Mouse (Mus musculus) ES-Bruce4 (cell line): ENCODE measurements around the gene Cntfr. TPM values are rescaled to one million over a fixed set of nuclear protein-coding genes. Genes with fewer than 3 reads are reported as not detected.
A peak's percentile ranks its signal among the peaks of the same experiment; 100 is the strongest.

Experiments used
- H3K27ac ChIP-seq: 2 replicates; pipeline ENCODE4 v1.5.1; 2012; ENCODE audit warnings: low read length, inconsistent platforms; ENCODE audit not compliant: insufficient read depth
- H3K27me3 ChIP-seq: 2 replicates; pipeline ENCODE4 v1.6.1; 2012; ENCODE audit warnings: mild to moderate bottlenecking, low read length, inconsistent platforms; ENCODE audit not compliant: control insufficient read depth, poor library complexity, insufficient read depth, severe bottlenecking
- H3K36me3 ChIP-seq: 2 replicates; pipeline ENCODE4 v1.6.1; 2012; ENCODE audit warnings: inconsistent platforms, mild to moderate bottlenecking, low read length, moderate library complexity; ENCODE audit not compliant: control insufficient read depth, poor library complexity, insufficient read depth, severe bottlenecking
- H3K4me1 ChIP-seq: one replicate; pipeline ENCODE4 v1.8.1; 2011; ENCODE audit warnings: low read length; ENCODE audit not compliant: control insufficient read depth, insufficient read depth
- H3K4me3 ChIP-seq: 2 replicates; pipeline ENCODE4 v1.5.1; 2011; ENCODE audit warnings: low read depth, mild to moderate bottlenecking, low read length
- H3K9ac ChIP-seq: 2 replicates; pipeline ENCODE4 v1.6.1; 2012; ENCODE audit warnings: low read depth, mild to moderate bottlenecking, inconsistent platforms; ENCODE audit not compliant: poor library complexity, severe bottlenecking
- H3K9me3 ChIP-seq: replicated peaks from 2 replicates; pipeline ENCODE4 v1.6.1; 2012; ENCODE audit warnings: mild to moderate bottlenecking, low read length, inconsistent platforms; ENCODE audit not compliant: control insufficient read depth, poor library complexity, insufficient read depth, severe bottlenecking
- CTCF ChIP-seq: IDR thresholded peaks from one replicate; pipeline ENCODE4 v1.8.1; 2011; ENCODE audit warnings: low read depth, low read length
- EP300 ChIP-seq: IDR thresholded peaks from 2 replicates; pipeline ENCODE4 v1.6.1; 2011; ENCODE audit warnings: low read depth, low read length; ENCODE audit not compliant: insufficient read depth
- POLR2A ChIP-seq: IDR thresholded peaks from one replicate; pipeline ENCODE4 v1.8.1; 2011; ENCODE audit warnings: low read length; ENCODE audit not compliant: insufficient read depth
- polyA plus RNA-seq: library from polyadenylated mRNA; stranded (reverse); fragments of >200 nt; gene quantifications from 2 replicates; pipeline ENCODE4 v1.2.4, GENCODE M21; 2011; ENCODE audit warnings: low read depth; ENCODE audit not compliant: missing spikeins, insufficient read depth, insufficient read length

Gene Cntfr
- polyA plus RNA-seq, 1 experiment: 23.9 TPM

DNA sequence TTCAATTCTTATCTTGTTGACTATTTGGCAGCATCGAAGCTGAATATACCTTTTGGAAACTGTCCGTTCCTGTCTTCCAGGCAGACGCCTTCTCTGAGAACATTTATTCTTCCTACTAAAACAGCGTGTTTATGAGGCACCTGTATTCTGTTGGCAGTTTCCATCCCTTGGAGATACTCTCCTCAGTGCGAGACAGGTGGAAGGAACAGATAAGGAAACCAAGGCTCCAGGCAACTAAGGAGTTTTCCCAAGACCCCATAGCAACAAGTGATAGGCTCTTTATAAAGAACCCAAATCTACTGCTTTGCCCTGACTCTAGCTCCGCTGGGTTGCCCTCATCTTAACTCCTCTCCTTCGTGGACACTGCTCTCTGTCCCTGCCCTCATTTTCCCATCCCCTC, 48.3 kb downstream of the Cntfr start:
- H3K4me1 ChIP-seq: no peaks in the 10 kb centered on the region
- no peaks in the 10 kb centered on the region for H3K27me3 ChIP-seq
- H3K36me3 ChIP-seq: no peaks in the 10 kb centered on the region
- H3K4me3 ChIP-seq: no peak overlapping the region
- no peak overlapping the region for H3K9ac ChIP-seq
- H3K9me3 ChIP-seq: no peaks in the 10 kb centered on the region
- TF ChIP-seq CTCF (no peak), EP300 (no peak), POLR2A (no peak)
- no peak overlapping the region for H3K27ac ChIP-seq

DNA sequence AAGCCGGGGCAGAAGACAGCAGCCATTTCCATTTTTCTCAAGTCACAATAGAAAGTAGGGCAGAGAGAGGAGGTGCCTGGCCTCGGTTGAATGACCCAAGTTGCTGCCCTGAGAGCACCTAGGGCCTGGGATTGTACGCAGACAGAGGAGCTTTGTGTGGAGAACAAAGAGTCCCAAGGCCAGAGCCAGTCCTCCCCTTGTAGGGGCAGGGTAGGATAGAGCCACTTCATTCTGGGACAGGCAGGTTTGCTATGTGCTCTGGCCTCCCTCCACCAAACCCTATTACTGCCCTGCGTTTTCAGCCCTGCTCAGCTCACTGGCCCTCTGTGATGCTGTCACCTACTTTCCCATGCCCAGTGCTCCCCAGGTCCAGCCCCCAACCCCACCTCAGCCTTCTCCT, 48.7 kb downstream of the Cntfr start:
- Histone ChIP-seq H3K9ac (no peak overlapping the region), H3K27ac (no peak overlapping the region), H3K27me3 (no peaks in the 10 kb centered on the region), H3K36me3 (no peaks in the 10 kb centered on the region), H3K4me3 (no peak overlapping the region), H3K9me3 (no peaks in the 10 kb centered on the region), H3K4me1 (no peaks in the 10 kb centered on the region)
- TF ChIP-seq EP300: peak; percentile 67; the same call in 1 of the 2 replicates
- no peak for TF ChIP-seq POLR2A

DNA sequence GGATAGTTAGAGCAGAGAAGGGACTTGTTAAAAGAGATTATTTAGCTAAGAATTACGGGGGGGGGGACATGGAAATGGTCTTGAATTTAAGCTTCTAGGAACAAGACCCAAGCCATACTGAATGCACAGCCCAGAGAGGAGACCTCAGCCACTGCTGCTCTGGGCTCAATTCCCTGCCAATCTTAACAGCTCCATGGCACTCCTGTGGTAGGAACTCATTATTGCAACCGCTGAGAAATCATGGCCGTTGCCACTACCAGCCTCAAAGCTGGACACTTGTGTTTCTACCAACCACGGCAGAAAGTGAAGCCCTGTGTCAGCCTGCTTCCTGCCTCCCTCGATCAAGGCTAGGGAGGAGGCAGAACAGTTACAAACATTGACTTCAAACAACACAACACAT, 51.4 kb downstream of the Cntfr start:
- Histone ChIP-seq H3K27me3 (no peaks in the 10 kb centered on the region), H3K4me3 (no peak overlapping the region), H3K9ac (no peak overlapping the region), H3K27ac (no peak overlapping the region), H3K36me3 (no peaks in the 10 kb centered on the region), H3K4me1 (peaks cover 2% of the 10 kb centered on the region), H3K9me3 (no peaks in the 10 kb centered on the region)
- no peak for TF ChIP-seq POLR2A
- no peak for TF ChIP-seq CTCF
- TF ChIP-seq EP300: no peak

DNA sequence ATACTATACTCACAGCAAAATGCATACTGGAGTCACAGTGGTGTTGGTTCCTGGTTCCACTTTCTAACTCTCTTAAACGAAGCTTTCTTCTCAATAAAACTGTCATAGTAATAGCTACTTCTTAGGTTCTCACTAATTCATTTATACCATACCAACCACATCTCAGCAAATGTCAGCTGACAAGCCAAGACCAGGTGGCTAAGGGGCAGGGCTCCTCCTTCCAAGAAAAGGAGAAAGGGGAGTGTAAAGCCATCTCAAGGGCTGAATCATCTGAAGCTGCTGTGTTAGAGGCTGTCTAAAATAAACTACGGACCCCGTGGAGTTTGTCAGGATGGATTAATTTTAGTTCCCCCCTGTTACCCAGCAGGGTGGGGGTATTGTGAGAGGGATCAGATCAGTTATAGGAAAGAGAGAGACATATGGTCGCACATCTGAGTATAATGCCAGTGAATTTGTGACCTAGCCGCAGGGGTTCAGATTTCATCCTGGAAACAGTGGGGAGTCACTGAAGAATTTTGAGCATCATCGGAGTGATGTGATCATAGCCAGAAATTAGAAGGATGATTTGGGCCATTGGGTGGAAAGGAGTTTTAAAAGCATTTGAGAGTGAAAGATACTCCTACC, 55.6 kb downstream of the Cntfr start:
- Histone ChIP-seq H3K27ac (no peak overlapping the region), H3K9me3 (no peaks in the 10 kb centered on the region), H3K36me3 (no peaks in the 10 kb centered on the region), H3K4me3 (no peak overlapping the region), H3K4me1 (peaks cover 2% of the 10 kb centered on the region), H3K9ac (no peak overlapping the region), H3K27me3 (no peaks in the 10 kb centered on the region)
- TF ChIP-seq CTCF (no peak), EP300 (no peak), POLR2A (no peak)

DNA sequence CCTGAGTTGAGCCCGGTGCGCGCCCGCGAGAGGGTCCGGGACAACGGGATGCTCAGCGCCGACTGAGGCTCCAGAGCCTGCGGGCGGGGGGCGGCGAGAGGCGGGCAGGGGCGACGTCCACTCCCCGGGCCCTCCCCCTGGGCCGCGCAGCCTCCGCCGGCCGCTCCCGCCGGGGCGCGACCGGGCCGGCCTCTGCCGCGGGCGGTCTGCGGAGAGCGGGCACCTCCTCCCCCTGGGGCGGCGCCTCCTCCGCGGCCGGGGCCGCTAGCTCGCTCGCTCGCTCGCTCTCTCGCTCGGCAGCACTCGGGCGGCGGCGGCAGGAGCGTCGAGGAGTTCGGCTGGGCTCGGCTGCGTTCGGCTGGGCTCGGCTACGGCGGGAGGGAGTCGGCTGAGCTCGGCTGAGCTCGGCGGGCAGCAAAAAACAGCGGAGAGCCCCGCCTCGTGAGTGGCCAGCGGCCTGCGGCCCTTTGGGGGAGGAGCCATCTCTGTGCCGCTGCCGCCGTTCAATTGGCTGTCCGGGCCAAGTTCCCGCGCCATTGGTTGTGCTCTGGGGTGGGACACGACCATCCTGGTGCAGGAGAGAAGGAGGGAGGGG, 56.9 kb downstream of the Cntfr start, which contains the start of gene Enho:
TSS of gene Enho (minus strand) at position 412 of the 595 bp plus-strand sequence.
- peak within 1 kb of the TSS; percentile 69 for H3K4me3 ChIP-seq
- no peaks in the 10 kb centered on the region for H3K36me3 ChIP-seq
- H3K4me1 ChIP-seq: peaks cover 2% of the 10 kb centered on the region
- no peak for TF ChIP-seq CTCF
- H3K9ac ChIP-seq: peak within 1 kb of the TSS; percentile 69
- H3K27ac ChIP-seq: no peak within 1 kb of the TSS
- no peaks in the 10 kb centered on the region for H3K9me3 ChIP-seq
- no peaks in the 10 kb centered on the region for H3K27me3 ChIP-seq

DNA sequence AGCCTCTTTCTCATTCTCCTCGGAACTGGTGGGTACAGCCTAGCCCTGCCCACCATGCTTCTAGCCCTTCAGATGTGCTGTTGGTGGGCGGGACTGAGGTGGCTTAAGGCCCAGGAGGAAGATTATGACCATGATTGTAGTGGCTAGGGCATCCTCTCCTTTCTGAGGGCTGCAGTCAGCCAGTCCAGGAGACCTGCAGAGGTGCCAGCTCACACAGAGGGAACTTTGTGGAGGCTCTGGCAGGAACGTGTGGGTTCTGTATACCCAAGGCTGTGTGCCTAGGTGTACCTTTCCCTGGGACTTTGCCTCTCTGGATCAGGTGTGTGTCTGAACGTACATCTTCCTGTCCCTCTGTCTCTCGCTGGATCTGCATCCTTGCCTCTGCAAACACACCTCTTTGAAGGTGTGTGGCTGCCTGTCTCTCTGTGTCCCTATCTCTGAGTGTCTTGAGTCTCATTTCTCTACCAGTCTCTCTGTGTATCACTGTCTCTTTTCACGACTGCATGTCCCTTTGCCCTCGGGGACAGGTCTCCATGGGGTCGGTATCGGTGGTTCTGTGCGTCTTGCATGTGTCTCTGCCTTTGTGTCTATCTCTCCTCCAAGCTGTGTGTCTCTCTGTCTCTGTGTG, 57.6 kb downstream of the Cntfr start:
- Histone ChIP-seq H3K27me3 (no peaks in the 10 kb centered on the region), H3K36me3 (no peaks in the 10 kb centered on the region), H3K4me3 (peak overlapping the region; percentile 69), H3K9me3 (no peaks in the 10 kb centered on the region), H3K27ac (no peak overlapping the region), H3K9ac (peak overlapping the region; percentile 69), H3K4me1 (peaks cover 2% of the 10 kb centered on the region)
- TF ChIP-seq POLR2A: no peak
- no peak for TF ChIP-seq EP300
- TF ChIP-seq CTCF: no peak
